Mouse (Mus musculus): ENCODE results near the gene Cfdp1.

The Cfdp1 gene

DNA sequence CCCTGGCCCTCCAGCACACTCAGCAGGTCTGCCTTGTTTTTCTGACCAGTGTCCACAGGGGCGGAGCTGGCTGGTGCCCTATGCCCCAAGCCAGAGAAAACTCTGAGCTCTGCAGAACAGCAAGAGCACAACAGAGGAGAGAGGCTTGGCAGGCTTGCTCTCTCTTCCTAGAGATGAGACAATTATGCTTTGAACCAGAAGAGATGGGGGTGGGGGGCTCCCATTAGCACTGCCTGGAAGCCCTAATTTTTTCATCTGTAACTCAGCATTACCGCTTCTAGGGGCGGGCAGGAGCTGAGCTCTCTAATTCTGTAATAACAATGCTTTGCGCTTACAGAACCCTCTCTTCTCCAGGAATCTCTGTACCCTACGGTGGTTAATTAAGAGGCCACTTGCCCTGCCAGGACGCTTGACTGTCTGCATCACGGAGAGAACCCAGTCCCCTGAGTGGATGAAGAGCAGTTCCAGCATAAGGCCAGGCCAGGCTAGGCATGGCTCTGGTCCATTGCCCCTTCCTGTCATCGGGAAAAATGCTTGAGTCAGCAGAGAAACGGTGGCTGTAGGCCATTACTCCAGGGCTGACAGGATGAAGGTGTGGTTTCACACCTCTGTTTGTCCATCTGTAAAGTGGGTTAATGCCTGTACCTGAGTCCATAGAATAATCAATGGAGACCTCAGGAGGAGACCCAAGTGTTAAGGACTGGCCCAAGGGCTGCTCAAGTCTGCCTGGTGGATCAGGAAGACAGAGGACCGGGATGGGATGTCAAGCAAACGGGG is 111.6 kb downstream of the Cfdp1 start:
- DNase-seq (ENCODE audit: low read depth, low spot score) = no peak

- no peak for DNase-seq (ENCODE audit: low read depth, low spot score)
Measured at GRCm38 (mm10) chr8:111741556-111741955, 112.5 kb downstream of the Cfdp1 start.

DNA sequence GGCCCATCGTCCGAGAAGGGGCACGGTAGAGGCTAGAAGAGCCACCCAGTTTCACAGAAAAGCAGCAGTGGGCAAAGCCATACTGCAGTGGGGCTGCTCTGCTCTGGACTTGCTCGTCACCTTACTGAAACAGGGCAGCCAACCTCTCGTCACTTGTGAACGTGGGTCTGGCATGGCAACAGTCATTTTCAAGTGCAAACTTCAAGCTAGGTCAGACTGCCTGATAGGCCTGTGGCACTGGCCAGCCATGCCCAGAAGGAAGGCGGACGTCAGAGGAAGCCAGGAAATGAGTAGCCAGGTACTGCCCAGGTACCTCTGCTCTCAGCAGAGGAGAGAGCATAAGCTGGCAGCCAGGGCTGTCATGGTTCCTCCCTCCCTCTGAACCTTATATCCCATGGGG is 113.1 kb downstream of the Cfdp1 start:
- no peak for DNase-seq (ENCODE audit: low read depth, low spot score)

DNA sequence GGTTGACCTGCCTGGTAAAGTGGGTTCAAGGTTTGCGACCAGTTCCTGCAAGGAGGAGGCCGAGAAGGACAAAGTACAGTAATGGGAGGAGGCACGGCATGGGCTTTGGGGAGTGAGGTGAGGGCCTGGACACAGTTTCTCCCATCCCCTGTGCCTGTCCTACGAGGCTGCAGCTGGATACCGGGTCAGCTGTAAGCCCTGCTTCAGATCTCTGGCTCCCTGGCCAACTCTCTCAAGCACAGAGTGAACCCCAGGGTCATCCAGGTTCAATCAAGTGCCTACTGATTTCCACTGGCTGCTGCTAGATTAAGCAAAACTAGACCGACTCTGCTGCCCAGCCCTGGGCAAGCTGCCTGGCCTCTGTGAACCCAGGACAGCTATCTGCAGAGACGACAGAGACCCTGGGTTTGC is 113.8 kb downstream of the Cfdp1 start:
- DNase-seq (ENCODE audit: low read depth, low spot score) = no peak

DNA sequence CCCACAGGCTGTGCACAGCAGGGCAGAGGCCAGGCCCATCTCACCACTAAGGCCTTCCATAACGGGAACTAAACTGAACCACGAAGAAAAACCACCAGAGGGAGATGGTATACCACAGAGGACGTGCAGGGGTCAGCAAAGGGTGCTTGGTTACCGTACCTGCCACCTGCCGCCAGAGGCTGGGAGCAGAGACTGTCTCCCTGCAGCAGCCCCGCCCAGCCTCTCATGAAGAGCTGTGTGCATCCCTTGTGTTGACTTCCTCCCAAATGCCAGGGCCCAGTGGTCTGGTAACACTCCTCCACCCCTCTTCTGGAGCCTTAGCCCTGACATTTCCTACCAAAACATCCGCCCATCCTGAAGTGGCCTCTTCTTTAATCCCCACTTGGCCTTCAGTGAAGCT is 114.5 kb downstream of the Cfdp1 start:
- no peak for DNase-seq (ENCODE audit: low read depth, low spot score)

DNA sequence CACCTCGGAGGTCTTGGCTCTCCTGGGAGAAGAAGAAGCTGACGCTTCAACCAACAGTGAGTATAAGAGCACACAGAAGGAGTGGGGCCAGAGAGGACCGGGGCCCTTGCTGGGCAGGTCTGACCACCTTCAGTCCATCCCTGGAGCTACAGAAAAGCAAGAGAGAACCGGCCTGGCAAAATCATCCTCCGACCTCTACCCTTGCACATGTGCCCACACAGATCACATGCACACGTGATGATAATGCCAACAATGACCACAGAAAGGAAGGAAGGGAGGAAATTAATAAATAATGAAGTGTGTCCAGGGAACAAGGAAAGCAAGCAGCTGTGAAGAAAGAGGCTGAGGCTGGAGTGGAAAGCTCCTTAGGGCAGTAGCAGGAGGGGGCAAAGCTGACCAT is 115.2 kb downstream of the Cfdp1 start:
- no peak for DNase-seq (ENCODE audit: low read depth, low spot score)

GRCm38 (mm10) chr8:111736321-111736720 is 117.8 kb downstream of the Cfdp1 start:
- DNase-seq (ENCODE audit: low read depth, low spot score) = no peak

DNA sequence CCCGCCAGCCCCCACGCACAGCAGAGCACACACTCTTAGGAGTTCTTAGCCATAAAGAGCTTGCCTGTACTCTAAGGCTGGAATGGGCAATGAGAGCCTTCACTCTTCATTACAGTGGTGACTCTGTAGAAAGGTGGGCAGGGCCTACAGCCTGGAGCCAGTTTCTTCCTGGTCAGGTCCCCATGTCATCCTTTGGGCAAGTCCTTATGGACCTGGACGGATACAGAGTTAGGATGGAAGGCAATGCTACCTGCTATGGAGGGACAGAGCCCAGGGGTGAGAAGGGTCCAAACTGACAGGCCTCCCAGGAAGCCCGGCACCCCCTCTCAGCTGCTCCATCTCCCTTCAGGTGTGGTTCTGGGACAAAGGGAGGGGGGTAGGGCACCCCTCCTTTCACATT is 118.3 kb downstream of the Cfdp1 start:
- DNase-seq (ENCODE audit: low read depth, low spot score) = no peak

- no peak for DNase-seq (ENCODE audit: low read depth, low spot score)
Measured at GRCm38 (mm10) chr8:111735335-111735761, 118.7 kb downstream of the Cfdp1 start.

DNA sequence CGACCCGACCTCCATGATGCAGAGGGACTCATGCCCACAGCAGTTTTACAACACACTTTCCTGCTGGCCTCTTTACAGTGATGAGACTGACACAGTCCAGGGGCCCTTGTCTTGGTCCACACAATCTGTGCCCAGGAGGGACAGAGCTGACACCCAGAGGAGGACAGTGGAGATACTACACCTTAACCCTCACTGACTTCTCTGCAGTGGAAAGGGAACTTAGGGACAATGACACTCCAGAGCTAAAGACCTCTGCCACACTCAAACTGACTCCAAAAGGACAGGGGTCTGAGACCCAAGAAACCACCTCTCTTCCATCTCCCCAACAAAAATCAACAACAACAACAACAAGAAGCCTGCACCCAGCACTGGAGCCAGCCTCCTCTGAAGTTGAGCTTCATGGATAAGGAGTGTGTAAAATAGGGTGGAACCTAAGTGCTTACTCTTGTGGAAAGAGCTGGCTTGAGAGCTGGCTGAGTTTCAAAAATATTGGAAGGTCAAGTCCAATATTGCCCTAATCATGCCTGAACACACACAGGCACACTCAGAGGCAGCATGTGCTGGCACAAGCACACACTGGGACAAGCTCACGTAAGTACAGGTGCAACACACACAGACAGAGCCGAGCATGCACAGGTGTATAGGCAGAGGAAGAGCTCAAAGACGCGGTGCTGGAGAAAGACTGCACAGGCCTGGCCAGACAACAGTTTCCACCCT is 119.7 kb downstream of the Cfdp1 start:
- DNase-seq (ENCODE audit: low read depth, low spot score) = no peak

- DNase-seq (ENCODE audit: low read depth, low spot score) = peak; percentile 82
Measured at GRCm38 (mm10) chr8:111733581-111734243, 120.4 kb downstream of the Cfdp1 start.

GRCm38 (mm10) chr8:111732406-111733085 is 121.5 kb downstream of the Cfdp1 start:
- DNase-seq (ENCODE audit: low read depth, low spot score) = no peak

- peak; percentile 95 for DNase-seq (ENCODE audit: low read depth, low spot score)
Measured at GRCm38 (mm10) chr8:111732004-111732403, 122.1 kb downstream of the Cfdp1 start.

DNA sequence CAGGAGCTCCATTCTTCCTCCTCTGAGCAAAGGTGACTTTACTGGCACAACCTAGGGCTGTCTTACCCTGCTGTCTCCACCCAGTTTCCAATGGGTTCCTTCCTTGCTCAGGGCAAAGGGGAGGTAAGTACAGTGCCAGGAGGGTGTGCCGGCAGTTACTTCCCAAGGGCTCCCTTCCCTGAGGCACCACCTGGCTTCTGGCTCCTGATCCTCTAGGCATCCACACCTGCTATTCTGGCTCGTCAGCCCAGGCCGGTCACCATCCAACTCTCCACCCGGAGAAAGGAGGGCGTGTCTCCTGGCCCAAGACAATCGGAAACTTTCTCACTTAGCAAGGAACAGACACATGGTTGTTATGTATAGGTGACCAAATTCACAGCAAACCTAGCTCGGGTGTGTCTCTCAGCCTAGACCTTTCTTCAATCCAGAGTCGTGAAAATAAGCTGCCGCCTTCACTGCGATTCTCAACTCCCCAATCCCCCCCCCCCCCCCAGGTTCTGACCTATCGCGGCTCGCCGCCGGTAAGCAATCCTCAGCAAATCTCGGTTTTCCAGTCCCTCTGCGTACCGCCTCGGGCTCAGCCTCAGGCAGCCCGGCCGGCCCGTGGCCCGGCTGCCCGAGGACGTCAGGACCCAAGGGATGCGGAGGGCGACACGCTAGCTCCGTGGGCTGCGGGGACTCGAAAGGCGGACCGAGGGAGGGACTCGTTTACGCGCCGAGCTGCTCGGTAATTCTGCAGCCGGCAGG is 122.7 kb downstream of the Cfdp1 start:
- DNase-seq (ENCODE audit: low read depth, low spot score) = no peak

- DNase-seq (ENCODE audit: low read depth, low spot score) = no peak
Measured at GRCm38 (mm10) chr8:111729233-111730170, 124.6 kb downstream of the Cfdp1 start.

GRCm38 (mm10) chr8:111728481-111728880 is 125.6 kb downstream of the Cfdp1 start:
- no peak for DNase-seq (ENCODE audit: low read depth, low spot score)

- DNase-seq (ENCODE audit: low read depth, low spot score) = no peak
Measured at GRCm38 (mm10) chr8:111727553-111727952, 126.5 kb downstream of the Cfdp1 start.

- no peak for DNase-seq (ENCODE audit: low read depth, low spot score)
Measured at GRCm38 (mm10) chr8:111726102-111726900, 127.8 kb downstream of the Cfdp1 start.

DNA sequence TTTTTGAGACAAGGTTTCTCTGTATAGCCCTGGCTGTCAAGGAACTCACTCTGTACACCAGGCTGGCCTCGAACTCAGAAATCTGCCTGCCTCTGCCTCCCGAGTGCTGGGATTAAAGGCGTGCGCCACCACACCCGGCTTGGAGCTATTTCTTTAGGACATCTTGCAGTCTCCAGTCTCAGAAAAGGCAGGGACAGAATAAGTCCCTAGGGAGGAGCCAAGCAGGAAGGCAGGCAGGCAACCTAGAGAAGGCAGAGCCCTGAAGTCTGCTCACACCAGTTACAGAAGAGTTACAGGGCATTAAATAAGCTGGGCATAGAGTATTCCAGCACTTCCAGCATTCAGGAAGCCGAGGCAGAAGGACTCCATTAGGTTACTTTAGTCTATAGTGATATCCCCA is 128.8 kb downstream of the Cfdp1 start:
- DNase-seq (ENCODE audit: low read depth, low spot score) = no peak

Data from mesoderm, embryonic 11.5 days (tissue).